ENCODE assay signal across 8 mouse cellular contexts in genomic region chr8:88198945-88199571, GRCm38 (mm10). TPM values are rescaled to one million over a fixed set of nuclear protein-coding genes. Genes with fewer than 3 reads are reported as not detected.
DNase-seq lines count a peak whose midpoint lies in the region; ATAC-seq lines count a peak whose summit lies in the region.

Gene Tent4b (plus strand): TSS chr8:88199213.

- peaks cover 29% of the 10 kb centered on the region for H3K4me1 ChIP-seq in intestine, embryonic 14.5 days (replicated peaks; ENCODE audit: control insufficient read depth, insufficient read depth, low read length)

- intact Hi-C loops in left cerebral cortex, postnatal 14 days (cut with DNase I) = no loop called here

- peak within 1 kb of the TSS; percentile 92 for H3K27ac ChIP-seq in intestine, embryonic 14.5 days (ENCODE audit: low read depth)

- no peaks in the 10 kb centered on the region for H3K27me3 ChIP-seq in intestine, embryonic 14.5 days (replicated peaks; ENCODE audit: control insufficient read depth, insufficient read depth, low read length)

- peak within 1 kb of the TSS; percentile 84 for H3K4me3 ChIP-seq in intestine, embryonic 14.5 days (ENCODE audit: low read depth, low read length)

- H3K9ac ChIP-seq in intestine, embryonic 14.5 days (ENCODE audit: low read length) = peak within 1 kb of the TSS; percentile 73

- DNase-seq in adrenal gland, adult (ENCODE audit: inconsistent age in 2 of 2, low spot score in 1 of 2) = peak; percentile 96 to 98
- peak; percentile 91 for DNase-seq in embryo, embryonic 10.5 days (ENCODE audit: low spot score)
- peak; percentile 94 for DNase-seq in gastrocnemius, postnatal 25 days
- peak; percentile 97 for DNase-seq in intestine, embryonic 14.5 days (ENCODE audit: low spot score)
- DNase-seq in left cerebral cortex, postnatal 14 days (ENCODE audit: low spot score in 2 of 2) = peak; percentile 90 to 93
- peak; percentile 92 for DNase-seq in mesoderm, embryonic 11.5 days (ENCODE audit: low read depth, low spot score)
- DNase-seq in right cerebral cortex, postnatal 36 days (ENCODE audit: low spot score in 2 of 2) = peak; percentile 86 to 90
- peak; percentile 94 for DNase-seq in yolk sac, embryonic 10.5 days (ENCODE audit: low spot score)

- under 1% methylated on average over 81 of the region's 97 CpGs for WGBS in intestine, embryonic 14.5 days

- no peaks in the 10 kb centered on the region for H3K9me3 ChIP-seq in intestine, embryonic 14.5 days (ENCODE audit: control insufficient read depth, low read length)

- ATAC-seq in intestine, embryonic 14.5 days (replicated peaks; ENCODE audit: low FRiP score, low TSS enrichment, low read depth) = peak; percentile 95

- H3K4me2 ChIP-seq in intestine, embryonic 14.5 days (ENCODE audit: low read length) = peak within 1 kb of the TSS; percentile 88

- 0 out of 2 replicates have a peak, but pooled peaks cover 3% of the 10 kb centered on the region for H3K36me3 ChIP-seq in intestine, embryonic 14.5 days (ENCODE audit: control insufficient read depth, insufficient read depth, low read length)

RNA-seq across cellular contexts. Expression of gene Tent4b, which starts in this region (rescaled TPM):
- total RNA-seq in gastrocnemius, postnatal 25 days (2021) = 10 to 100 TPM; 10.6 to 12.2 TPM
- 12.6 and 12.7 TPM in 2 replicates for polyA plus RNA-seq in intestine, embryonic 14.5 days (2014; fragmentation: Nextera tagmentation; extraction: Ambion mirVana)
- 10 to 100 TPM; 32.6 to 36.3 TPM for total RNA-seq in left cerebral cortex, postnatal 14 days (2021)

Comparison
In these comparisons a context has a peak if more than half of its experiments do, and no peak if none do; other contexts are left out.
1. Peak in every context shown above with its lines: DNase-seq, ATAC-seq, H3K4me3 ChIP-seq and H3K27ac ChIP-seq.